Mouse (Mus musculus) spleen, adult 12 weeks (tissue): ENCODE results near the gene Vmn2r11.
"Not testable (repeated sequence)": the region's sequence is repeated elsewhere in the genome, so short reads cannot be mapped to it uniquely, and the experiment has no call there.

ENCODE experiments used
- DNase-seq: peaks from one replicate; pipeline ENCODE4 v3.0.0; 2022; ENCODE audit warnings: low spot score

The Vmn2r11 gene

DNA sequence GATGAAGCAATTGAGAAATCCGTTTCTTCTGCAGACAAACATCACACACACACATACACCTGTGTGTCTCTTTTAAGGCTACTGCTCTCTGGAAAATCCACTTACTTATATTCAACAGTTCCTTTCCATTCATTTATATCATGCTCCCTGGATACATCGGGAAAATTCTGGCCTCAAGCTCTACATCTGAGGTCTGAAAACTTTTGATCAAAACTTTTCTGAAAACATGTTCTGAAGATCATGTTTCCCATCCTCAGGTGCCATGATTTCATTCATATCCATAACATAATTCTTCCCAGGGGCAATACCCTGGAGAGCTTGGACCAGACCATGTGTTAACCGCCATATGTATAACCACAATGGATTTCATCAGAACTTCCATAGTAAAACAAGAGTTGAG is at the start of gene Vmn2r11:
Gene Vmn2r11 (minus strand): TSS at position 101 of the 400 bp plus-strand sequence.
- not testable (repeated sequence) for DNase-seq

- DNase-seq, result not testable (repeated sequence)
These were observed 38.5 kb upstream of the Vmn2r11 start, which contains the start of gene Vmn2r12 for GRCm38 (mm10) chr5:109097850-109098249. Vmn2r12 (minus strand) TSS chr5:109097950.

- DNase-seq, result not testable (repeated sequence)
These were observed 37.1 kb upstream of the Vmn2r11 start for GRCm38 (mm10) chr5:109096482-109096881.

GRCm38 (mm10) chr5:109072016-109072415 is 12.6 kb upstream of the Vmn2r11 start:
- not testable (repeated sequence) for DNase-seq

- no peak for DNase-seq
These were observed 4.1 kb downstream of the Vmn2r11 start for GRCm38 (mm10) chr5:109055286-109055685.

- no peak for DNase-seq
These were observed 26.8 kb downstream of the Vmn2r11 start for GRCm38 (mm10) chr5:109032591-109032990.

DNA sequence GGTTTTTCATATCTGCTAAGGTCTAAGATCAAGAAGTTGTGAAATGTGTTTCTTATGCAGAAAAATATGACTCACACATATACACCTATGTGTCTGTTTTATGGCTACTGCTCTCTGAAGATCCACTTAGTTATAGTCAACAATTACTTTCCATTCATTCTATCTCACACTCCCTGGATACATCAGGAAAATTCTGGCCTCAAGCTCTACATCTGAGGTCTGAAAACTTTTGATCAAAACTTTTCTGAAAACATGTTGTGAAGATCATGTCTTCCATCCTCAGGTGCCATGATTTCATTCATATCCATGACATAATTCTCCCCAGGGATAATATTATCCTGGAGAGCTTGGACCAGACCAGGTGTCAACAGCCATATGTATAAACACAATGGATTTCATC is 52.9 kb downstream of the Vmn2r11 start, which contains the start of gene Vmn2r10:
Gene Vmn2r10 (minus strand): TSS at position 101 of the 400 bp plus-strand sequence.
- not testable (repeated sequence) for DNase-seq
